Mouse (Mus musculus): ENCODE results near the gene Btbd3.

Gene Btbd3

DNA sequence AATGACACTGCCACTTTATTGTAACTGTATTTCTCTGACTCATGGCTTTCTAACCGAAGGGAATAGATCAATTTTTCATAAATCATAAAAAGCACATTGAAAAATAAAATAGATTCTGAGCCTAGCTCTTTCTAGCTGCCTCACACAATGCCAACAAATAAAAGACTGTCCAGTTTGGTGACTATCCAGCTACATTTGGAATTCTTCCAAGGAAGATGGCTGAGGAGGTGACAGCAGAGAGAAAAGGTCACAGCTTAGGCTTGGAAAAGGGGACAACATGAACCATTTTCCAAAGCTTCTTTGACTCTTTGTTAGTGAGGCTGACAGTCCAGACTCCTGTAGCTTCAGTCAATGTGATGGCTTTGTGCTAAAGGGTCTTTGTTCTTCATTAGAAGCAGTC lies 132.2 kb downstream of the Btbd3 start:
- DNase-seq (ENCODE audit: low read depth): no peak

- DNase-seq (ENCODE audit: low read depth): no peak
Measured at GRCm38 (mm10) chr2:138403046-138403445, 146.7 kb downstream of the Btbd3 start.

DNA sequence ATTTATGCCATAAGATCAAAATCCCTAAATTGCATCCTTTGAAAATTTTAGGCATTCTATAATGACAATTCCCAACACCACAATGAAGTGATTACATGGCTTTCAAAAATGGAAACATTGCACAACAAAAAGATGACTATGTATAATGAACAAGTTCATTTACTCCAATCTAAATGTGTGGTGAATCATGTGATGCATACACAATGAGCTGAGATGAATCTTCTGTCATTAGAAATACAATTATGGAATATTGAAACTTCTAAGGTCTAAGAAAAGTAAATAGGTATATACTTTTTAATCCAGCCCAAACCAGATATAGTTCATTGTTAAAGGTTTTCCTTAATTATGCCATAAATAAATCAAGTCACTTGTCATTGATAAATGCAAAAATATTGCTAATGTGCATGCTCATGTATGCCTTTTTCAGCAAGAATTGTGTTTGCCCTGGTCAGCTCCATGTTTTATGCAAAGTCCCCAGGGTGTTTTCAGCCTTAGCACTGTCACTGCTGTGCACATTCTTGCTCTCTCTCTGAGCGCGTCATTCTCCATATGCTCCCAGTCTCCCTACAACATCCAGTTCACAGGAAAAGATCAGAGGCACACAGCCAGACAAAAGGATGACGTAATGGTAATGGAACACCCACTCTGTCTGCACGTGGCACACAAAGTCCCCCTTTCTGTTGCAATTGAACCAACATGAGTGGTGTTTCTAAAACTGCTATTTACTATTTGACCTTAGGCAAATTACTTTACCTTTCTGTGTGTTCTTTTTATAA lies 149.6 kb downstream of the Btbd3 start:
- DNase-seq (ENCODE audit: low read depth): no peak

DNA sequence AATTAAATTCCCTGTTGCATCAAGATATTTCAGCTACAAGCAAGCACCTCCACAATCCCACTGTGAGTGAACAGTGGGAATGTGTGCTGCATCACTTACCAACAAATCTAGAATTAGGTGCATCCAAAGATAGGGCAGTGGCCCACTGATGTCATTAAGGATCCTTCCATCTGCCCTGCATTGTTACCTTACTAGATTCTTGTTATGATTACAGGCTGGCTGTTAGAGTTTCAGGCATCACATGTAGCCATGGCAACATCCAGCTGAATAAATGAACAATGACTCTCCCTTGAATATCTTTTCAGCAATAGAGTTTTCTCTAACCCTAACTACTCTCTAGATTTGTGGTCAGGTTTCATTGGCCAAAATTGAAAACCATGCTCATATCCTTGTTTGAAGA lies 150.3 kb downstream of the Btbd3 start:
- no peak for DNase-seq (ENCODE audit: low read depth)

GRCm38 (mm10) chr2:138412537-138412936 lies 156.2 kb downstream of the Btbd3 start:
- DNase-seq (ENCODE audit: low read depth): no peak

DNA sequence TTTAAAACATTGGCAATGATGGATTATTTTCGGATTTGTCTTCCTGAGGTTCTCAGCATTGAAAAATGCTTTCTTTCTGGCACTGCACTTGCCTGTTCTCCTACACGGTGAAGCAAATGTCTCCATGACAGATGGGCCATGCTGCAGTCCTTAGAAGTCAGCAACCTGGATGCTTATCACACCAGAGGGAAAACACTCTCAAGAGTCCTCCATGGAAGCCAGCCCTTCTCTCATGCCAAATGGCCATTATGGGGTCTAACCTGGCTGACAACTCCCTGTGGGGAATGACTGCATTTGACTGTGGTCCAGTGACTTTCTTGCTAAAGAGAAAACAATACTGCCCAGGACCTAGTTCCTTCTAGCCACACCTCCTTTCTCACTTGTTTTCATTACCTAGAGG lies 166.0 kb downstream of the Btbd3 start:
- DNase-seq (ENCODE audit: low read depth): no peak

- DNase-seq (ENCODE audit: low read depth): no peak
Measured at GRCm38 (mm10) chr2:138431991-138432390, 175.6 kb downstream of the Btbd3 start.

DNA sequence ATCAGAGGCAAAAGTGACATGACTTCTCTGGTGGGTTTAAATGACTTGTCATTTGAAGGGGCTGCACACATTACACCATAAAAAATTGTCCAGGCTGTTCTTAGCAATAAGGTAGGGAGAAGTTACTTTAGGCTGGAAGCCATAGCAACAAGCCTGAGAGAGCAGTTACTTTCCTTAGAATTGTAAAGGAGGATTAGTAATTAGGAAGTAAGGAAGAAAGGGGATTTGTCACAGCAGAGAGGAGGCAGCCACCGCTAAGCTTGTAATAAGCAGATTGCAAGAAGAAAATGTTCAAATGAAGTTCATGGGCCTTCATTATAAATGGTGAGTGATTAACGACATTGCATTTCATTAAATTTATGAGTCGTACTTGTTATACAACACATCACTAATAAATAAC lies 190.1 kb downstream of the Btbd3 start:
- no peak for DNase-seq (ENCODE audit: low read depth)

- DNase-seq (ENCODE audit: low read depth): no peak
Measured at GRCm38 (mm10) chr2:138446943-138447342, 190.6 kb downstream of the Btbd3 start.

- DNase-seq (ENCODE audit: low read depth): no peak
Measured at GRCm38 (mm10) chr2:138447681-138448080, 191.3 kb downstream of the Btbd3 start.

DNA sequence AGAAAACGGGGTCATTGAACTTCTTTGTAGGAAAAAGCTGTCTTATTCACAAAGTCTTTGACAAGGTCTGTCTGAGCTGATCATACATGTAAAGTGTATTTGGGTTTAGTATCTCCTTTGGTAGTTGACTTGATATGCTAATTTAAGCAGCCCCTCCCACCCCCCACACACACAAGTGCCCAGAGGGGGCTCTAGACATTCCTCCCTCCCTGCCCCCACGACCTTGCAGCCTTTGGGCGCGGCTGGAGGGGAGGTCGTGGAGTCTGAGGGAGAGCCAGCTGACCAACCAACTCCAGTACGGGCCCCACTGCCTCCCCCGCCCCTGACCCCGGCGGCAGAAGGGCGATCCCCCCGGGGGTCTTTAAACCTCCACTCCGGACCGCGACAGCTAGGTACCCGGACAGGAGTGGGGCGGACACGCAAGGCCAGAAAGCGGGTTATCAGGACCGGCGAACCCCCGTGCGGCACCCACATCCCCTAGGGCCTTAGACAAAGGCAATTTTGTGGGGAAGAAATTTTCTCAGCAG lies 211.7 kb downstream of the Btbd3 start:
- no peak for DNase-seq (ENCODE audit: low read depth)

GRCm38 (mm10) chr2:138473407-138473806 lies 217.0 kb downstream of the Btbd3 start:
- DNase-seq (ENCODE audit: low read depth): no peak

DNA sequence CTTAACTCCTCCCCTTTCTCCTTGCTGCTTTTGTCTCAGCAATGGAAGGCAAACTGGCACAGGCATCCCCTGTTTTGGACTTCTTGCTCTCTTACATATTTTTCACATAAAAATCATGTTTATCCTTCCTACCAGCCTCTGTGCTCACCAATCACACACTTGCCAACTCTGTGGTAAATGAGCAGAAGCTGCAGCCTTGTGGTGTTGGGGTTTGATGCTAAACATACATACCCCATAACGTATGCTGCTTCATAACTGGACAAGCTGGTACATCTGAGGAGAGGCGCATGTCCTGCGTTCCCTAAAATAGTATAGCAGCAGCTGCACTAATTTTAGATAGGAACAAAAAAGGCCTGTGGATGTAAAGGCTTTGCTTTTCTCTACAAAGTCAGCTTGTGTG lies 220.1 kb downstream of the Btbd3 start:
- DNase-seq (ENCODE audit: low read depth): no peak

DNA sequence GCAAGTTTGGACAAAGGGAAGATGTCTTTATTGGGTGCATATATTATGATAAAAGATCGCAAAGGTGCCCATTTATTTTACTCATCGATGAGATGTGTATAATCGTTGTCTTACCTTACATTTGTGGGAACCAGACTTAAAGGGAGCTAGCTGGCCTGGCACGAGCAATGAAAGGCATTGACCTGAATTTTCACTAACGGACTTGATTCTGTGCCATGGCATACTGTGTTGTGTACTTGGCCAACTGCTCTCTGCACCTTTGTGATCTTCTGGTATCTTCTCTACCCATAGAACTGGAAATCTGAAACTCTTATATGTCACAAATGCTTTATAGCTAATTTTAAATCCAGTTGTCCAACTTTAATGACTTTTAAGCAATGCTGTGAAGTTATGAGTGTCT lies 220.9 kb downstream of the Btbd3 start:
- DNase-seq (ENCODE audit: low read depth): no peak

DNA sequence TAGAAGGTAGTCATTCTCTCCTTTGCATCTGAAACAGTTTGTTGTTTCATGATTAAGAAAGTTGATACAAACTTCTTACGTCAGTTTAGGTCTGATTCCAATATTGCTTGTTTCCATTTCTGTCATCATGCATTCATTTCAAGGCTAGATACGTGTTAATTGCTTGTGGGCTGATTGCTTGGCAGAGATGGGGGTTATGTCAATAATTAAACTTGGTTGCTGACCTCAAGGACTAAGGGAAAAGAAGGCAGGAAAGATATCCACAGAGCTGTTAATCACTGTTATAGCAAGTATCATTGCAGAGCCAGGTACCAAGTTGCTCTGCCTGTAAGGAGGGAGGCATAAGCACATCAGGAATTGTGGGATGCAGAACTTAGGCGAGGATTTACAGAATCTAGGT lies 226.2 kb downstream of the Btbd3 start:
- DNase-seq (ENCODE audit: low read depth): no peak

DNA sequence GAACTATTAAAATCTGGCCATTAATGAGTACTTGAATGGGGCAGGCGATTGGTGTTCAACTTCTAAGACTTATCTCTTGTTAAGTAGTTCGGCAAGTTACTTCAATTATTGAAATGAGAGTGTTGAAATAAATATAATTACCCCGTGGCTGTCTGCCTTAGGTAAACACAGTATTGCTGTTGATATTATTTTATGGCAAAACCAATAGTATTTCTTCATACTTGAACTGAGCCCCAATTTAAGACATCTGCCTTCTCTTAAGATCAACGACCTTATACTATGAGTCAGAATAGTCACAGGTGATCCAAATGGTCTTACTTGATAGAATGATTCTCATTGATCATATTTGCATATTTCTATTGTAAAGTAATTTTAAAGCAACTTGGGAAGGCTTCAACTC lies 228.5 kb downstream of the Btbd3 start:
- no peak for DNase-seq (ENCODE audit: low read depth)

GRCm38 (mm10) chr2:138490688-138491405 lies 234.5 kb downstream of the Btbd3 start:
- DNase-seq (ENCODE audit: low read depth): no peak

DNA sequence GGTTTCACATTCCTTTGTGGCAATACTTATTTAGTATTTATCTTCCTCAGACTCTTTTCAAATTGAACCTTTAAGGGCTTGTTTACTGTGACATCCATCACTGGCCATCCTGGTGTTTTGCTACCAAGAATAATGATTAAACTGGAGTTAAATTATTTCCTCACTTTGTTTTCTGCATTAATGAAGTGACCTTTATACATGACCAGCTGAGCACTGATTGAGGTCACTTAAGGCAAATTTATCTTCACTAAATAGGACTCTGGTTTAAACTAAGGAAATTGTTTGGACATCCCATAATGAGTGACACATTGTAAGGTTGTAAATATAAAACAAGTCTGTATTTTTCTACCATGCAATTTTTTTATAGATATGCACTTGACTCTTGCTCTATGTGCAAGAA lies 235.8 kb downstream of the Btbd3 start:
- DNase-seq (ENCODE audit: low read depth): no peak

DNA sequence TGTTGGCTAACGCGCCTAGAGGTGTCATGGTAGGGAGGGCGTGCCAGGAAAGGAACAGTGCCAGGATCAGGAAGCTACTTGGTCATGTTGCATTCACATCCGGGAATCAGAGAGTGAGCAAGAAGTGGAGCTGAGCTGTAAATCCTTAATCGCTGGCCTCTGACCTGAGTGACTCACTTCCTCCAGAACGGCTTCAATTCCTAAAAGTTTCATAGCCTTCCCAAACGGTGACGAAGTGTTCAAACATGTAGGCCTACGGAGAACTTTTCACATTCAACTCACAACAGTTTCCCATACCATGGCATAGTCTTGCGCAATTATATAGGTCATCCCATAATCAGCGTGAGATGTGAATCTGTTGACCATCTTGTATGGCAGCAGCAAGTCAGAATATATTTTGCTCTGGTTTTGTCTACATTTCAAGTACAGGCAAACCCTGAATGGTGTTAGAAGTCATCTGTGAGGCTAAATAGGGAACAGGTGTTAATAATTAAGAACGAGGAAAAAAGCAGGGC lies 247.6 kb downstream of the Btbd3 start:
- DNase-seq (ENCODE audit: low read depth): no peak

DNA sequence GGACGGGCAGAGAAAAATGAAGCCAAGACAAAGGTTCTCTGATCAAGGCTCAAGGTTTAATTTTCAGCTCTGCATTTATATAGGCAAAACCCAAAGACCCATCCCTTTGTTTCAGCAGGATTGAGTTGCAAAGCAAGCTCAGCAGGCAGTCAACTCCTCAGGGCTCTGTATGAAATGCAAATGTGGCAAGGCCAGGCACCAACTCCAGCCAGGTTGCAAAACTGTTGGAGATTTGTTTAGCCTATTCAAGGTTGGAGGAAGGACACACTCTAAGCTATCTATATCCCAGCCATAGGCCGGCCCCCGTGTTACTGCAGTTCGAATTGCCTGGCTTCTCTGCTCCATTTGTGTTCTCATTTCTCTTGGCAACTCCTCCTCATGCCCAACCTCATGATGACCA lies 259.2 kb downstream of the Btbd3 start:
- no peak for DNase-seq (ENCODE audit: low read depth)

GRCm38 (mm10) chr2:138528461-138528860 lies 272.1 kb downstream of the Btbd3 start:
- DNase-seq (ENCODE audit: low read depth): no peak

DNA sequence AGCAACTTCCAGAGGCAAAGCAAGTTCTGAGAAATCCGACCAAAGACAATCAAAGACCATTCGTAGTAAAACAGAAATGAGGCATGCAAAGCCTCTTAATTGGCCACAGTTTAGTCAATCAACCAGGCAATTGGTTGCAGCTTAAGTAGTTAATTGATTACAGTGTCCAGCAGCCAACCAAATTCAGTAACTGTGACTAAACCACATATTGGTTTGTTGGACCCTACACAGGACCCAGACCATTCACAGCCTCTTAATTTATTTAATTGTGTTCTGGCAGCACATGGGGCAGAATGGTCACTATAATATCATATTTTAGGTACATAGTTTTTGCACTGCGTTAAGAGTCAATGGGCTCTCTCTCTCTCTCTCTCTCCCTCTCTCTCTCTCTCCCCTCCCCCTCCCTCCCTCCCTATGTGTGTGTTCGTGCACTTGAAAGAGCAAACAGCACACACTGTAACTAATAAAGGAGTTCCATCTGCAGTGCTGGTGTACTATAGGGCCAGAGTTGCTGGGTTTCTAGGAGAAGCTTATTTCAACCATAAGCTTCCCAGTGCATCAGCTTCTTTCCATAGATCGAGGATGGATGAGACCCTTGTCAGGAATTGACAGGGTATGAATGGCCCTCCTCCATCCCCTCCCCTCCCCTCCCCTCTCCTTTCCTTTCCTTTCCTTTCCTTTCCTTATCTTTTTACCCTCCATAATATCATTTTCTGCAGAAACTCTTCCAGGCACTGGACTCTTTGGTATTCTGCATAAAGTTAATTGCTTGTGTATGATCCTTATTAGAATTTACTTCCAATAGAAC lies 275.0 kb downstream of the Btbd3 start:
- DNase-seq (ENCODE audit: low read depth): no peak

Data from 416B (cell line).